Mouse (Mus musculus): ENCODE results near the gene Cnot10.

- TF ChIP-seq GATA1 (IDR thresholded peaks at IDR 0.05; ENCODE audit: borderline replicate concordance, low read length) (no peak), FLI1 (IDR thresholded peaks at IDR 0.05; ENCODE audit: low read length) (no peak)
These were observed 91.5 kb downstream of the Cnot10 start for GRCm38 (mm10) chr9:114548496-114548895.

All from megakaryocyte, embryonic 14.5 days (primary cell).